Mouse (Mus musculus): ENCODE data around the gene Plekha8. TPM values are rescaled to one million over a fixed set of nuclear protein-coding genes. Genes with fewer than 3 reads are reported as not detected.

Plekha8 gene
- polyA plus RNA-seq, 1 experiment from 2014 or later: 5.1 TPM

- Histone ChIP-seq H3K9ac (no peak overlapping the region), H3K9me3 (replicated peaks) (no peaks in the 10 kb centered on the region), H3K27ac (no peak overlapping the region), H3K36me3 (no peaks in the 10 kb centered on the region), H3K4me2 (no peak overlapping the region), H3K4me1 (replicated peaks) (no peaks in the 10 kb centered on the region), H3K4me3 (no peak overlapping the region), H3K27me3 (no peaks in the 10 kb centered on the region)
- no peak for ATAC-seq (replicated peaks; ENCODE audit: insufficient number of reproducible peaks, insufficient read depth, low FRiP score, low read depth)
- 81% methylated on average over 6 of the region's 6 CpGs for WGBS
Observed at GRCm38 (mm10) chr6:54657861-54658260, 63.0 kb downstream of the Plekha8 start.

GRCm38 (mm10) chr6:54669868-54670267 lies 75.0 kb downstream of the Plekha8 start:
- WGBS: 70% methylated on average over 6 of the region's 6 CpGs
- H3K4me2 ChIP-seq: no peak overlapping the region

GRCm38 (mm10) chr6:54672901-54673300 lies 78.0 kb downstream of the Plekha8 start:
- no peaks in the 10 kb centered on the region for H3K36me3 ChIP-seq
- H3K27ac ChIP-seq: no peak overlapping the region
- H3K27me3 ChIP-seq: no peaks in the 10 kb centered on the region
- no peak overlapping the region for H3K4me3 ChIP-seq
- no peak overlapping the region for H3K9ac ChIP-seq
- ATAC-seq (replicated peaks; ENCODE audit: insufficient number of reproducible peaks, insufficient read depth, low FRiP score, low read depth): no peak
- no peaks in the 10 kb centered on the region for H3K4me1 ChIP-seq (replicated peaks)
- H3K4me2 ChIP-seq: no peak overlapping the region
- H3K9me3 ChIP-seq (replicated peaks): no peaks in the 10 kb centered on the region
- 51% methylated on average over 5 of the region's 5 CpGs for WGBS

More at GRCm38 (mm10) chr6:54669868-54670267, 75.0 kb downstream of the Plekha8 start:
- no peaks in the 10 kb centered on the region for H3K4me1 ChIP-seq (replicated peaks)
- H3K4me3 ChIP-seq: no peak overlapping the region
- no peak overlapping the region for H3K27ac ChIP-seq
- no peak for ATAC-seq (replicated peaks; ENCODE audit: insufficient number of reproducible peaks, insufficient read depth, low FRiP score, low read depth)
- H3K36me3 ChIP-seq: no peaks in the 10 kb centered on the region
- H3K9ac ChIP-seq: no peak overlapping the region
- no peaks in the 10 kb centered on the region for H3K27me3 ChIP-seq
- H3K9me3 ChIP-seq (replicated peaks): no peaks in the 10 kb centered on the region

GRCm38 (mm10) chr6:54679686-54680085 lies 84.8 kb downstream of the Plekha8 start:
- 63% methylated on average over 5 of the region's 5 CpGs for WGBS
- H3K4me3 ChIP-seq: no peak overlapping the region
- H3K9me3 ChIP-seq (replicated peaks): no peaks in the 10 kb centered on the region

GRCm38 (mm10) chr6:54680891-54681745 lies 86.2 kb downstream of the Plekha8 start, which contains the start of gene Mturn:
Gene Mturn (plus strand): TSS chr6:54681624.
- Histone ChIP-seq H3K9me3 (replicated peaks) (no peaks in the 10 kb centered on the region), H3K4me2 (peak within 1 kb of the TSS; percentile 100), H3K27ac (peak within 1 kb of the TSS; percentile 62), H3K4me3 (peak within 1 kb of the TSS; percentile 94), H3K9ac (peak within 1 kb of the TSS; percentile 69), H3K27me3 (peaks cover 25% of the 10 kb centered on the region), H3K4me1 (replicated peaks) (peaks cover 22% of the 10 kb centered on the region), H3K36me3 (no peaks in the 10 kb centered on the region)
- WGBS: 5% methylated on average over 43 of the region's 48 CpGs
- ATAC-seq (replicated peaks; ENCODE audit: insufficient number of reproducible peaks, insufficient read depth, low FRiP score, low read depth): peak; percentile 98

More at GRCm38 (mm10) chr6:54679686-54680085, 84.8 kb downstream of the Plekha8 start:
- Histone ChIP-seq H3K4me1 (replicated peaks) (peaks cover 13% of the 10 kb centered on the region), H3K36me3 (no peaks in the 10 kb centered on the region), H3K4me2 (no peak overlapping the region), H3K9ac (no peak overlapping the region), H3K27me3 (peaks cover 25% of the 10 kb centered on the region), H3K27ac (no peak overlapping the region)
- no peak for ATAC-seq (replicated peaks; ENCODE audit: insufficient number of reproducible peaks, insufficient read depth, low FRiP score, low read depth)

GRCm38 (mm10) chr6:54681746-54682428 lies 87.0 kb downstream of the Plekha8 start:
- Histone ChIP-seq H3K4me3 (peak overlapping the region; percentile 94), H3K36me3 (no peaks in the 10 kb centered on the region), H3K9me3 (replicated peaks) (no peaks in the 10 kb centered on the region), H3K4me2 (peak overlapping the region; percentile 100), H3K9ac (peak overlapping the region; percentile 69), H3K4me1 (replicated peaks) (peaks cover 22% of the 10 kb centered on the region), H3K27ac (peak overlapping the region; percentile 62), H3K27me3 (peaks cover 25% of the 10 kb centered on the region)
- peak; percentile 54; the same call in 1 of the 2 replicates for ATAC-seq (replicated peaks; ENCODE audit: insufficient number of reproducible peaks, insufficient read depth, low FRiP score, low read depth)
- WGBS: under 1% methylated on average over 59 of the region's 61 CpGs

GRCm38 (mm10) chr6:54684085-54684484 lies 89.2 kb downstream of the Plekha8 start:
- WGBS: 84% methylated on average over 4 of the region's 4 CpGs

GRCm38 (mm10) chr6:54685103-54685502 lies 90.2 kb downstream of the Plekha8 start:
- no peak overlapping the region for H3K4me2 ChIP-seq
- no peak overlapping the region for H3K27ac ChIP-seq
- 62% methylated on average over 5 of the region's 5 CpGs for WGBS
- no peak for ATAC-seq (replicated peaks; ENCODE audit: insufficient number of reproducible peaks, insufficient read depth, low FRiP score, low read depth)
- H3K9me3 ChIP-seq (replicated peaks): no peaks in the 10 kb centered on the region
- H3K9ac ChIP-seq: no peak overlapping the region
- H3K4me1 ChIP-seq (replicated peaks): peaks cover 22% of the 10 kb centered on the region
- H3K27me3 ChIP-seq: peaks cover 19% of the 10 kb centered on the region
- H3K4me3 ChIP-seq: no peak overlapping the region
- no peaks in the 10 kb centered on the region for H3K36me3 ChIP-seq

More at GRCm38 (mm10) chr6:54684085-54684484, 89.2 kb downstream of the Plekha8 start:
- Histone ChIP-seq H3K27me3 (peaks cover 25% of the 10 kb centered on the region), H3K4me2 (no peak overlapping the region), H3K9ac (no peak overlapping the region), H3K4me1 (replicated peaks) (peaks cover 22% of the 10 kb centered on the region), H3K27ac (no peak overlapping the region), H3K9me3 (replicated peaks) (no peaks in the 10 kb centered on the region), H3K36me3 (no peaks in the 10 kb centered on the region), H3K4me3 (no peak overlapping the region)
- ATAC-seq (replicated peaks; ENCODE audit: insufficient number of reproducible peaks, insufficient read depth, low FRiP score, low read depth): no peak

GRCm38 (mm10) chr6:54685716-54686395 lies 90.9 kb downstream of the Plekha8 start:
- Histone ChIP-seq H3K4me2 (no peak overlapping the region), H3K9ac (no peak overlapping the region), H3K36me3 (no peaks in the 10 kb centered on the region), H3K4me3 (no peak overlapping the region), H3K27ac (no peak overlapping the region), H3K4me1 (replicated peaks) (peaks cover 19% of the 10 kb centered on the region), H3K9me3 (replicated peaks) (no peaks in the 10 kb centered on the region), H3K27me3 (peaks cover 19% of the 10 kb centered on the region)
- WGBS: 55% methylated on average over 14 of the region's 14 CpGs
- ATAC-seq (replicated peaks; ENCODE audit: insufficient number of reproducible peaks, insufficient read depth, low FRiP score, low read depth): no peak

- no peak overlapping the region for H3K4me2 ChIP-seq
- peaks cover 18% of the 10 kb centered on the region for H3K4me1 ChIP-seq (replicated peaks)
- H3K27me3 ChIP-seq: peaks cover 16% of the 10 kb centered on the region
- H3K36me3 ChIP-seq: no peaks in the 10 kb centered on the region
- no peak overlapping the region for H3K4me3 ChIP-seq
- no peak overlapping the region for H3K27ac ChIP-seq
- ATAC-seq (replicated peaks; ENCODE audit: insufficient number of reproducible peaks, insufficient read depth, low FRiP score, low read depth): no peak
- 82% methylated on average over 21 of the region's 21 CpGs for WGBS
- no peaks in the 10 kb centered on the region for H3K9me3 ChIP-seq (replicated peaks)
- no peak overlapping the region for H3K9ac ChIP-seq
Observed at GRCm38 (mm10) chr6:54686946-54687737, 92.2 kb downstream of the Plekha8 start.

Data from heart, embryonic 15.5 days (tissue).